Mouse (Mus musculus) heart, embryonic 12.5 days (tissue): ENCODE measurements at regions not wholly inside any gene's neighbourhood (a gene's known extent, or its start where the extent isn't known, plus 50 kb on each side); places are given as distances from the start of the nearest gene placed in this dataset.
"Not testable (repeated sequence)": the region's sequence is repeated elsewhere in the genome, so short reads cannot be mapped to it uniquely, and the experiment has no call there.

Source experiments
- ATAC-seq: fragments of 200-750 bp; cut with Nextera tagmentation; 2 replicates; pipeline ENCODE4 v1.8.0; 2017; ENCODE audit warnings: moderate TSS enrichment, moderate library complexity; ENCODE audit not compliant: insufficient number of reproducible peaks, low FRiP score
- H3K27ac ChIP-seq: fragments of 300-500 bp; sonication (generic); 2 replicates; pipeline ENCODE4 v1.5.1; 2016; ENCODE audit warnings: mild to moderate bottlenecking, moderate library complexity; ENCODE audit not compliant: poor library complexity, severe bottlenecking
- H3K27me3 ChIP-seq: fragments of 300-500 bp; sonication (generic); replicated peaks from 2 replicates; pipeline ENCODE4 v1.6.1; 2016; ENCODE audit warnings: mild to moderate bottlenecking, moderate library complexity
- H3K36me3 ChIP-seq: fragments of 300-500 bp; sonication (generic); 2 replicates; pipeline ENCODE4 v1.6.1; 2016; ENCODE audit warnings: mild to moderate bottlenecking, moderate library complexity
- H3K4me1 ChIP-seq: fragments of 300-500 bp; sonication (generic); replicated peaks from 2 replicates; pipeline ENCODE4 v1.6.1; 2016; ENCODE audit warnings: mild to moderate bottlenecking
- H3K4me2 ChIP-seq: fragments of 300-500 bp; sonication (generic); 2 replicates; pipeline ENCODE4 v1.6.1; 2016; ENCODE audit warnings: mild to moderate bottlenecking, moderate library complexity
- H3K4me3 ChIP-seq: fragments of 300-500 bp; sonication (generic); 2 replicates; pipeline ENCODE4 v1.5.1; 2016; ENCODE audit warnings: mild to moderate bottlenecking
- H3K9ac ChIP-seq: fragments of 300-500 bp; sonication (generic); 2 replicates; pipeline ENCODE4 v1.6.1; 2016; ENCODE audit warnings: mild to moderate bottlenecking, moderate library complexity
- H3K9me3 ChIP-seq: fragments of 300-500 bp; sonication (generic); replicated peaks from 2 replicates; pipeline ENCODE4 v1.6.1; 2016; ENCODE audit warnings: mild to moderate bottlenecking, moderate library complexity
- WGBS: fragments of 180-500 bp; shearing (Covaris S2); methylation state at CpG from one replicate; pipeline ENCODE4 v1.1.7; 2016; 5-methylcytosine and 5-hydroxymethylcytosine counted together

GRCm38 (mm10) chr1:95857110-95857509, 189.7 kb upstream of the St8sia4 start:
- Histone ChIP-seq H3K27me3 (no peaks in the 10 kb centered on the region), H3K4me1 (no peaks in the 10 kb centered on the region), H3K9ac (no peak overlapping the region), H3K9me3 (peaks cover 5% of the 10 kb centered on the region; the same call in 1 of the 2 replicates), H3K27ac (no peak overlapping the region), H3K4me3 (no peak overlapping the region), H3K4me2 (no peak overlapping the region), H3K36me3 (no peaks in the 10 kb centered on the region)
- 84% methylated on average over 1 of the region's 1 CpGs for WGBS
- ATAC-seq: no peak

DNA sequence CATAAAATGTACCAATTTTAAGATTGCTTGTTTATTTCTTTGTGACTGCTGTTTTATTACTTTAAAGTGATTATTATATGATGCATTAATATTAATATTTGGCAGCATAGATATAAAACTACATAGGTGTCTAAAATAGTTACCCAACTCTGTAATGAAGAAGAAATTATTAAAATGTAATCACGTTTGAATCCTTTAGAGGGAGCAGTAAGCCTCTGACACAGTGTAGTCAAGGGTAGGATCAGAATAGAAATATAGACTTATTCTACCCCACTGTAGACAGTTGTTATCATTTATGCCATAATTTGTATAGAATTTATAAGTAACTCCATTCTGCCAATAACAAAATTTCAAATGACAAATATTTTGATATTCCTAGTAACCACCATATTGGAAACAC, 167.3 kb upstream of the St8sia4 start:
- no peak for ATAC-seq
- no peaks in the 10 kb centered on the region for H3K36me3 ChIP-seq
- H3K4me2 ChIP-seq: no peak overlapping the region
- no peaks in the 10 kb centered on the region for H3K4me1 ChIP-seq
- no peak overlapping the region for H3K9ac ChIP-seq
- 50% methylated on average over 1 of the region's 1 CpGs for WGBS
- H3K27me3 ChIP-seq: no peaks in the 10 kb centered on the region
- no peak overlapping the region for H3K27ac ChIP-seq
- H3K9me3 ChIP-seq: no peaks in the 10 kb centered on the region
- H3K4me3 ChIP-seq: no peak overlapping the region

DNA sequence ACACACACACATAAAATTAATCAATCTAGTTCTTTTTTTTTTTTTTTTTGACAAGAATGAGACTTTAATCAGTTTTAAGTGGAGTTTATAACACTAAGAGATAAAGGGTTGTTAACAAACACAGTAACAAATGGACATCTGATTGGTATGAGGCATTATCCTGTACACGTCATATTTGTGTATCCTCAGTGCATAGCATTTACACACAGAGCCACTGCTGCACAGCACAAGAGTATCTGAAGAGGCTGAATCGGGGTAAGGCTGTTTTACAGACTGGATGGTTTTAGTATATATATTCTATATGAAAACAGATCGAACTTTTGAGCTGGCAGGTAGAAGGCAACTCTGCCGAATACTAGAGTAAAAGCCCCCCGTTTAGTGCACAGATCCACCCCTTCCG, 163.3 kb upstream of the St8sia4 start:
- H3K4me2 ChIP-seq, H3K4me1 ChIP-seq, H3K27me3 ChIP-seq, H3K27ac ChIP-seq, H3K9ac ChIP-seq, H3K4me3 ChIP-seq, H3K9me3 ChIP-seq, H3K36me3 ChIP-seq: not testable (repeated sequence)
- no CpG with 5 or more reads among the region's 6 CpGs for WGBS
- peak; percentile 42; the same call in 1 of the 2 replicates for ATAC-seq
